Mouse (Mus musculus) c-Kit-negative CD71-positive TER-119-positive erythroid progenitor cells, embryonic 14.5 days (primary cell): ENCODE data around the gene Hdac4.

Experiments used
- DNase-seq: peaks from one replicate; pipeline ENCODE4 v3.0.0-alpha.2; 2013; ENCODE audit warnings: low read depth, low spot score

The Hdac4 gene

GRCm38 (mm10) chr1:92179070-92179469, 16.4 kb downstream of the Hdac4 start:
- no peak for DNase-seq

DNA sequence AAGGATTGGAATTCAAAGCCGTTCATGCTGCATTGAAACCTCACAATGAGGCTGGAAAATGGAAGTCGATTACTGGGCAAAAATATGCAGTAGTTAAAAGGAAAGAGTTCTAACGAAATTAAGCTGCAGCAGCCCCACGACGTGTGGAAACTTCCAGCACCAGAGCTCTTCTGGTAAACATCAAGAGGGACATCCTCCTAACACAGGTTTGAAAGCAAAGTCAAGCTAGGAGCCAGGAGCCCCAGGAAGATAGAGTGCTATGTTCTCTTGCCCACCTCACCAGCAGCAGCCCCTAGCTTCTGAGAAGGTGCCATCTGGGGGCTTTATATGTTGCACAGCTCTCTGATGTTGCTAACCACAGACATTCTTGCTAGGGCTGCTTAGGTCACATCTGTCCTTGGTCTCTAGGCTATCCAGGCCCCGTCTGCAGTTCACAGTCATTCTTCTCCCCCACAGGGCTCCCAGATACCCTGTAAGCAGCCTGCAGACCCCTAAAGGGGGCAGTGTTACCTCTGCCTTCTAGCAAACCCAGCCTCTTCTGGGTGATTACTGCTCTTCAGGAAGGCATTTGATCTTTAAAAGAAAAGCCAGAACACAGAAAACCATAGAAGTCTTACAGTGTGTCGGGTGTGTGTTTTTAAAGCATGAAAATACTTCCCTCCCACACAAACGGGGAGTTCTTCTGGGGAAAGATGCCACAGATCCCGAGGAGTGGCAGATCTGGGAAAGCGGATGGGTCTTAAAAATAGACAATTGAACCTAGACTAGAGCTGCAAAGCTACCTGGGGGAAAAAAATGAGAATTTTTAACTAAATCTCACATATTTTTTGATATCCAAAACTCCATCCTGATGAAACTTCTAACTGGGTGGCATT, 17.2 kb downstream of the Hdac4 start:
- no peak for DNase-seq

DNA sequence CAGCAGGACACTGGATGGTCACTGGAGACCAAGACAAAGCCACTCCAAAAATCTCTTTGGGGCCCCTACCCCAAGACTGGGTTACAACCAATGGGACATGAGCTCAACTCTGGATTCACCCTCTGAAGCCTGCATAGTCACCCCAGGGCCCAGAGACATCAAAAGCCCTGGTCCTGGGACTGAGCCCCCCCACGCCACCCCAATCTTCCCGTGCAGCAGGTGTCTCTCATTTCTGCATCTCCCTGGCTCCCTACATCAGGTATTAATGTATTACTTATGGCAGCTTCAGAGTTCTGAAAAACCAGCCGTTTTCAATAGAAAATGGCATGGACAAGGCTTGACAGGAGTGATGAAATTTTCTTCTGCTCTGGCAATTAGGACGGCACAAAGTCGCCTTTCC, 17.9 kb downstream of the Hdac4 start:
- DNase-seq: no peak

- DNase-seq: no peak
These were observed 18.3 kb downstream of the Hdac4 start for GRCm38 (mm10) chr1:92177196-92177595.

DNA sequence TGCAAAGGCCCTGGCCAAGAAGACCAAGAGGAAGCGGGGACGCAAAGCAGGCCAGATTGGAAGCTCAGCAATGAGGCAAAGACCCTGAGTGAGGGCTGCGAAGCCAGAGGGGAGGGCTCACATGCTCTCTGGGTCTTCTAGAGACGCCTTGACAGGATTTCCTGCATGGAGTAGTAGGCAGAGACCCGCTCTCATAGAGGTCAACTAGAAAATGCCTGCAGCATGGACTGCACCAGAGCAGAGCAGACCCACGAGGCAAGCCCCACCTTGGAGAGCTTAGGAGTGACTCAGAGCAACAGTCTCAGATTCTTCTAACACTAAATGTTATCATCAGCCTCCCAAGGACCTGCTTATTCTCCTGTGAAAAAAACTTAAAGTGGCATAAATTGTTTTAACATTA, 20.2 kb downstream of the Hdac4 start:
- no peak for DNase-seq

- DNase-seq: no peak
These were observed 20.6 kb downstream of the Hdac4 start for GRCm38 (mm10) chr1:92174898-92175255.

GRCm38 (mm10) chr1:92174251-92174897, 21.1 kb downstream of the Hdac4 start:
- no peak for DNase-seq

GRCm38 (mm10) chr1:92170616-92171235, 24.8 kb downstream of the Hdac4 start:
- DNase-seq: no peak

DNA sequence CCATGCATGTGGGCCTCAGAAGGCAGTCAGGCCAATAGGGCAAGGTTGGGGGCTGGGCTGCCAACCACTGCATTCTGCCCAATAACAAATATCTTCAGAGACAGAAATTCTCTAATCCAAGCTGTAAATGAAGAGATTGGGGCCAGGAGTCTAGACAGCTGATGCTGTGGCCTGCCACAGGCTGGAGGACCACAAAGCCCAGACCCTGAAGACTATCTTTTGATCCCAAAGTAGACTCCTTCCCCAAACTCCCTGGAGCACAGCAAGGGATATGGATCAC, 25.8 kb downstream of the Hdac4 start:
- DNase-seq: no peak

- DNase-seq: no peak
These were observed 26.4 kb downstream of the Hdac4 start for GRCm38 (mm10) chr1:92168900-92169775.

- DNase-seq: no peak
These were observed 31.6 kb downstream of the Hdac4 start for GRCm38 (mm10) chr1:92163932-92164331.

DNA sequence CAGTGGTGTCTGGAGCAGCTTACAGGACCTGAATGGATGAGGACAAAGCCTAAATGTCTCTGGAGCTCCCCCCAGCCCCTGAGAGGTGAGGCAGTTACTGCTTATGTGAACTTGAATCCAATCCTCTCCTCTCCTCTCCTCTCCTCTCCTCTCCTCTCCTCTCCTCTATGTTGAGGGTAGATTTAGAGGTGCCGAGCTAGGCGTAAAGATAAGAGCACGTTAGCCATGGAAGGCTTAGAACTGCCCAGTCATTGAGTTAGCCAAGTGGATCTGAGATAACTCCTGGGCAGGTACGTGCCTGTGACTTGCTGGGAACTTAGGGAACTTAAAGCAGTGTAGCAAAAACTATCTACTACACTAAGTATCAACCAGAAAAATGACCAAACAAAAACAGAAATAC, 35.7 kb downstream of the Hdac4 start:
- DNase-seq: no peak

GRCm38 (mm10) chr1:92150201-92150600, 45.3 kb downstream of the Hdac4 start:
- DNase-seq: no peak

DNA sequence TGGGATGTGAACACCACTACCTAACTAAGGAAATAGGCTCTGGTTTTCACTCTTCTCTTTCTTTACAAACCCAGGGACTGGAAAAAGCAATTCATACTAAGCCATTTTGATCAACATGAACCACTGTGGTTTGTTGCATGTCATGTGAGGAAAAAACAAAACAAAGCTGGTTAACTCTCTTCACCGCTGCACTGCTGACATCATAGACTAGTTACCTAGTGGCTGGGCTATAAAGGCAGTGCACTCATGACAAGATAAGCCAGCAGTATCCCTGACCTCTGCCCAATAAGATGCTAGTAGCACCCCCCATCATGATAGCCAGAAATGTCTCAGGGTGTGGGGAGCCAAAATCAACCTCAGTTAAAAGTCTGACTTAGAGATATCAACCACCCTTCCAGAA, 47.0 kb downstream of the Hdac4 start:
- no peak for DNase-seq

DNA sequence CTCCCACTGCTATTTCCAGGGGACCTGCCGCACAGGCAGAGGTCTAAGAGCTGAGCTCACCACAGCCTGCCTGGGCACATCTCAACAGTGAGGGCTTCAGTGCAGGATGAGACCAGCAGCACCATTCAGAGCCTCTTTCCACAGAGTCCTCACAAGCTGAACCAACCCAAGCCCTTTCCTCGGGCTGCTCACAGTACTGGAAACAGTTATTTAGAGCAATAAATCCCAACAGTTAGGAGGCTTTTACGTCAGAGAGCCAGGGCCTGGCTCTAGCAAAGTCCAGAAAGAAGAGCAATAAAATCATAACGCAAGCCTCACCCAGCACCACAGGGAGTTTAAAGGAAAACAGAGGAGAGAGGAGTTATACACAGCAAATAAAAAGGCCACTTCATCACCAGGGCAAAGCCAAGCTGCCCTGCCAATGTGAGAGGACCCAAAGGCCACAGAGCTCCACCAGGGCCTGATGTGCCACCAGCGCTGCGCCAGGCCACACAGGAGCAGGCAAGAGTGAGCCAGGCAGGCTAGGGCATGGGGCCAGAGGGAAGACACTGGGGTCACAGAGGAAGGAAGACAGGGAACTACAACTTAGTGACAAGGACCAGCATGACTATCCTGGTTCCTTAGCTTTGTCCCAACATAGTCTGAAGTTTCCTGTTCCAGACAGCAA, 50.5 kb downstream of the Hdac4 start:
- DNase-seq: no peak

- DNase-seq: no peak
These were observed 52.1 kb downstream of the Hdac4 start for GRCm38 (mm10) chr1:92143331-92143895.

GRCm38 (mm10) chr1:92142793-92143192, 52.7 kb downstream of the Hdac4 start:
- DNase-seq: no peak

- DNase-seq: no peak
These were observed 56.5 kb downstream of the Hdac4 start for GRCm38 (mm10) chr1:92139001-92139400.

DNA sequence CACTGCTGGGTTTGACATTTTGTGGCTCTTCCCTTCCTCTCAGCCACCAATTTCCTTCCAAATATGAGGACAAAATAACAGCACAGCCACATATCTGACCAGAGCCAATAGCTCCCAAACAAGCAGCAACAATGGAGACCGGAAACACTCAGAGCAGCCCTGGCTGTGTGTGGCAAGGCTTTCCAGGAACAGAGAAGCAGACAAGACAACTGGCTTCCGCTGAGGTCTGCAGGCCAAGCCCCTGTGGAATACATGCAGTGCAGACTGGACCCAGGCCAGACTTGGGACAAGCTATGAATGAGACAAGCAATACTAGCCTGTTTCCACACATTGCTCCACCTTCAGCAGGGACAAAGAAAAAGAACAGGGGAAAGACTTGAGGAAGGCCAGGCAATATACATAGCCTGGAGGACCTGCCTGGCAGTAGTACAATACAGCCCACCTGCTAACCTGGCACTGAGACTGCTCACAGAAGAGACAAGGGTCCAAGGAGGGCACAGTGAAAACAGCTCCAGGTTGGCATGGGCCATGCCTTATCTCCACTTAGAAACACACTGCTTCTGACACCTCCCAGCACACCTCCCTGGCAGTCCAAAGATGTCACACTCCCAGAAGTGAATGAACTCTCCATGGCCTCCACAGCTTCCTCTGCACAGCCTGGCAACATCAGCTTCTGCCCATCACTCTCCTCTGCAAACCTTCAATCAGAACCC, 58.2 kb downstream of the Hdac4 start:
- DNase-seq: no peak

GRCm38 (mm10) chr1:92136362-92136761, 59.1 kb downstream of the Hdac4 start:
- DNase-seq: no peak

- DNase-seq: no peak
These were observed 63.3 kb downstream of the Hdac4 start for GRCm38 (mm10) chr1:92132181-92132580.
